Mouse (Mus musculus) midbrain, embryonic 11.5 days (tissue): ENCODE data around the gene Tln2. TPM values are rescaled to one million over a fixed set of nuclear protein-coding genes. Genes with fewer than 3 reads are reported as not detected.
A peak's percentile ranks its signal among the peaks of the same experiment; 100 is the strongest.

Source experiments
- ATAC-seq: fragments of 200-750 bp; cut with Nextera tagmentation; 2 replicates; pipeline ENCODE4 v1.8.0; 2017; ENCODE audit warnings: moderate TSS enrichment, moderate library complexity; ENCODE audit not compliant: low FRiP score
- DNase-seq: peaks from one replicate; pipeline ENCODE4 v3.0.0; 2015; ENCODE audit warnings: low spot score; ENCODE audit errors: missing footprints
- H3K27ac ChIP-seq: fragments of 300-500 bp; sonication (generic); 2 replicates; pipeline ENCODE4 v1.5.1; 2014; ENCODE audit warnings: low read depth, low read length
- H3K27me3 ChIP-seq: fragments of 300-500 bp; sonication (generic); 2 replicates; pipeline ENCODE4 v1.6.1; 2014; ENCODE audit warnings: mild to moderate bottlenecking, low read length, moderate library complexity, mixed read lengths; ENCODE audit not compliant: control insufficient read depth, insufficient read depth
- H3K36me3 ChIP-seq: fragments of 300-500 bp; sonication (generic); 2 replicates; pipeline ENCODE4 v1.6.1; 2014; ENCODE audit warnings: mild to moderate bottlenecking, low read length, moderate library complexity, mixed read lengths; ENCODE audit not compliant: control insufficient read depth, insufficient read depth
- H3K4me1 ChIP-seq: fragments of 300-500 bp; sonication (generic); 2 replicates; pipeline ENCODE4 v1.6.1; 2014; ENCODE audit warnings: low read length; ENCODE audit not compliant: control insufficient read depth, insufficient read depth
- H3K4me2 ChIP-seq: fragments of 300-500 bp; sonication (generic); 2 replicates; pipeline ENCODE4 v1.6.1; 2014; ENCODE audit warnings: mild to moderate bottlenecking, moderate library complexity
- H3K4me3 ChIP-seq: fragments of 300-500 bp; sonication (generic); 2 replicates; pipeline ENCODE4 v1.5.1; 2014; ENCODE audit warnings: low read depth, low read length
- H3K9ac ChIP-seq: fragments of 300-500 bp; sonication (generic); 2 replicates; pipeline ENCODE4 v1.6.1; 2014; ENCODE audit warnings: low read length
- H3K9me3 ChIP-seq: fragments of 300-500 bp; sonication (generic); 2 replicates; pipeline ENCODE4 v1.6.1; 2016; ENCODE audit warnings: low read length; ENCODE audit not compliant: control insufficient read depth
- WGBS: fragments of 180-500 bp; shearing (Covaris S2); extraction: QIAGEN DNeasy Blood & Tissue Kit; methylation state at CpG from one replicate; pipeline ENCODE4 v1.1.7; 2014; 5-methylcytosine and 5-hydroxymethylcytosine counted together
- polyA plus RNA-seq: library from polyadenylated mRNA; unstranded; fragments of >200 nt; fragmentation: Nextera tagmentation; extraction: Ambion mirVana; gene quantifications from 2 replicates; pipeline ENCODE4 v1.2.1, GENCODE M21; 2014

Gene Tln2
- polyA plus RNA-seq, 1 experiment from 2014 or later: 17.9 TPM

GRCm38 (mm10) chr9:67592726-67593125 lies 33.2 kb upstream of the Tln2 start:
- H3K4me1 ChIP-seq: no peaks in the 10 kb centered on the region
- H3K36me3 ChIP-seq: no peaks in the 10 kb centered on the region
- no peaks in the 10 kb centered on the region for H3K27me3 ChIP-seq
- no peak overlapping the region for H3K4me3 ChIP-seq
- H3K27ac ChIP-seq: no peak overlapping the region
- WGBS: 91% methylated on average over 5 of the region's 5 CpGs
- H3K9ac ChIP-seq: no peak overlapping the region
- DNase-seq (peak; percentile 79), ATAC-seq (no peak)
- H3K9me3 ChIP-seq: no peaks in the 10 kb centered on the region
- H3K4me2 ChIP-seq: no peak overlapping the region

DNA sequence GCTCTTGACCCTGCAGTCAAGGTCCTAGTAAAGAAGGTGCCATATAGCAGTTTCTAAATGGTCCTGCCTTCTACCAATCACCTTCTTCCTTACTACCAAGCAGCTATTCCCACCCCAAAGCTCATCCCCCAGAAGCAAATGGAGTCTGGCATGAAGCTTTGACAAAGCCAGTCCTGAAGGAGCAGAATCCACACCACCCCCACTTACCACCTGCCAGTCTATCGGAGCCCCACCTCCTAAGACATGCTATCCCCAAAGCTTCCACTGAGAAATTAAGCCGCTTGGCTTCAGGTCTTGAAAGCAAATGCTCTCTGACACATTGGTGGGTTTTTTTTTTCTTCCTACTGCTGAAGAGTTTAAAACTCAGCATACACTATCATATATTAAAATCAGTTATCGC lies 27.6 kb upstream of the Tln2 start:
- H3K27me3 ChIP-seq: no peaks in the 10 kb centered on the region
- no peak overlapping the region for H3K4me2 ChIP-seq
- H3K36me3 ChIP-seq: no peaks in the 10 kb centered on the region
- no peak for DNase-seq
- H3K9me3 ChIP-seq: no peaks in the 10 kb centered on the region
- WGBS: 85% methylated on average over 3 of the region's 3 CpGs
- ATAC-seq: no peak
- no peak overlapping the region for H3K9ac ChIP-seq
- no peak overlapping the region for H3K27ac ChIP-seq
- no peaks in the 10 kb centered on the region for H3K4me1 ChIP-seq
- H3K4me3 ChIP-seq: no peak overlapping the region

GRCm38 (mm10) chr9:67586489-67586888 lies 27.0 kb upstream of the Tln2 start:
- Histone ChIP-seq H3K9ac (no peak overlapping the region), H3K4me2 (no peak overlapping the region), H3K27me3 (no peaks in the 10 kb centered on the region), H3K4me3 (no peak overlapping the region), H3K9me3 (no peaks in the 10 kb centered on the region), H3K27ac (no peak overlapping the region), H3K4me1 (no peaks in the 10 kb centered on the region), H3K36me3 (no peaks in the 10 kb centered on the region)
- DNase-seq: no peak
- no peak for ATAC-seq
- WGBS: 80% methylated on average over 1 of the region's 1 CpGs

DNA sequence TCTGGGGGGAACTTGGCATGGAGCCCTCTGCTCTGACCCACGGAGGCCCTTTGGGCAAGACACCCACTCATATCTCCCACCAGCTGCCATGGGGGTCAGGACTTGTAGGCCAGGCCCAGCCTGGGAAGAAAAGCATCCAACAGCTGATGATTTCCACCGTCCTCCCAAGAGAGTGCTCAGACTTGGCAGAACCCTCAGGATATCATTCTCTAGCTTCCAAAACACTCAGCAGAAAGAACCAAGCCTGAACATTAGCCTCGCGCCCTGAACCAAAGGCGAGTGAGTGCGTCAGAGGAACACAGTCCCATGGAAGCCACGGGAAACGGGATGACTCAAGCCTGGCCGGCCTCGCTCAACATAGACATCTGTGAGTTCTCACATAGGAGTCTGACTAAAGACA lies 25.4 kb upstream of the Tln2 start:
- DNase-seq: no peak
- no peaks in the 10 kb centered on the region for H3K27me3 ChIP-seq
- H3K9ac ChIP-seq: no peak overlapping the region
- H3K4me2 ChIP-seq: no peak overlapping the region
- no peaks in the 10 kb centered on the region for H3K36me3 ChIP-seq
- ATAC-seq: no peak
- no peaks in the 10 kb centered on the region for H3K9me3 ChIP-seq
- H3K4me3 ChIP-seq: no peak overlapping the region
- H3K4me1 ChIP-seq: no peaks in the 10 kb centered on the region
- 91% methylated on average over 10 of the region's 10 CpGs for whole genome bisulfite sequencing
- H3K27ac ChIP-seq: no peak overlapping the region

GRCm38 (mm10) chr9:67581581-67582280 lies 22.2 kb upstream of the Tln2 start:
- ATAC-seq (no peak), DNase-seq (no peak)
- no peak overlapping the region for H3K4me3 ChIP-seq
- H3K36me3 ChIP-seq: no peaks in the 10 kb centered on the region
- no peaks in the 10 kb centered on the region for H3K27me3 ChIP-seq
- no peak overlapping the region for H3K4me2 ChIP-seq
- no peak overlapping the region for H3K27ac ChIP-seq
- H3K4me1 ChIP-seq: no peaks in the 10 kb centered on the region
- WGBS: 81% methylated on average over 10 of the region's 10 CpGs
- H3K9ac ChIP-seq: no peak overlapping the region
- H3K9me3 ChIP-seq: no peaks in the 10 kb centered on the region

GRCm38 (mm10) chr9:67579541-67579940 lies 20.0 kb upstream of the Tln2 start:
- 88% methylated on average over 1 of the region's 1 CpGs for WGBS
- DNase-seq (no peak), ATAC-seq (no peak)
- Histone ChIP-seq H3K9ac (no peak overlapping the region), H3K4me1 (no peaks in the 10 kb centered on the region), H3K4me3 (no peak overlapping the region), H3K9me3 (no peaks in the 10 kb centered on the region), H3K36me3 (no peaks in the 10 kb centered on the region), H3K27me3 (no peaks in the 10 kb centered on the region), H3K4me2 (no peak overlapping the region), H3K27ac (no peak overlapping the region)

- 83% methylated on average over 7 of the region's 7 CpGs for WGBS
- H3K4me3 ChIP-seq: no peak overlapping the region
- H3K4me1 ChIP-seq: peaks cover 18% of the 10 kb centered on the region
- no peak overlapping the region for H3K27ac ChIP-seq
- no peaks in the 10 kb centered on the region for H3K9me3 ChIP-seq
- H3K36me3 ChIP-seq: no peaks in the 10 kb centered on the region
- ATAC-seq (no peak), DNase-seq (no peak)
- H3K9ac ChIP-seq: no peak overlapping the region
- no peak overlapping the region for H3K4me2 ChIP-seq
- no peaks in the 10 kb centered on the region for H3K27me3 ChIP-seq
Measured at GRCm38 (mm10) chr9:67574721-67575248, 15.3 kb upstream of the Tln2 start.

DNA sequence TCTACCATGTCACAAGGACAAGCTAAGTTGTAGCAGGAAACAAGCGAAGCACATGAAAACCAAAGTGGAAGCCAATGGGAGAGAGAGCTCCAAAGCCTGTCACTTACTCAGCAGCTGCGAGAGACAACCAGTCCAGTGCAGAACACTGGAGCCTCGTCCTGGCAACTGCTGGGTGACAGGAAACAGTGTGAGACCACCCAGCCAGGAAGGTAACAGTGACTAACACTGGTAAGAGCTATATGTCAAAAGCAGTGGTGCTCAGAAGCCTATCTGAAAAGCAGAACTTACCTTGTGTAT lies 14.1 kb upstream of the Tln2 start:
- H3K36me3 ChIP-seq: no peaks in the 10 kb centered on the region
- no peak overlapping the region for H3K4me3 ChIP-seq
- H3K9me3 ChIP-seq: no peaks in the 10 kb centered on the region
- H3K4me2 ChIP-seq: no peak overlapping the region
- ATAC-seq: no peak
- H3K9ac ChIP-seq: no peak overlapping the region
- peaks cover 18% of the 10 kb centered on the region for H3K4me1 ChIP-seq
- 44% methylated on average over 3 of the region's 3 CpGs for WGBS
- H3K27ac ChIP-seq: no peak overlapping the region
- no peaks in the 10 kb centered on the region for H3K27me3 ChIP-seq
- peak; percentile 90 for DNase-seq

- ATAC-seq (no peak), DNase-seq (no peak)
- Histone ChIP-seq H3K9me3 (no peaks in the 10 kb centered on the region), H3K4me3 (no peak overlapping the region), H3K4me2 (no peak overlapping the region), H3K27me3 (no peaks in the 10 kb centered on the region), H3K27ac (peak overlapping the region; percentile 9; the same call in 1 of the 2 replicates), H3K4me1 (peaks cover 18% of the 10 kb centered on the region), H3K9ac (no peak overlapping the region), H3K36me3 (no peaks in the 10 kb centered on the region)
- WGBS: 41% methylated on average over 10 of the region's 10 CpGs
Measured at GRCm38 (mm10) chr9:67572790-67573682, 13.5 kb upstream of the Tln2 start.
